24 mouse cellular contexts compared by ENCODE assay signal in genomic region chr3:58881016-58881415, GRCm38 (mm10). TPM values are rescaled to one million over a fixed set of nuclear protein-coding genes. Genes with fewer than 3 reads are reported as not detected.
DNase-seq lines count a peak whose midpoint lies in the region; ATAC-seq lines count a peak whose summit lies in the region.
"Had no signal": no experiment of that assay in that cellular context is flagged by ENCODE, and none has a peak within 500 bp of the region (broad histone marks: within the 10 kb centered on the region; RNA-seq: fewer than 3 reads in every experiment).

No protein-coding gene starts in this region.

- H3K9ac ChIP-seq in forebrain, embryonic 11.5 days (ENCODE audit: low read length), result no peak overlapping the region
- no peak overlapping the region for H3K9ac ChIP-seq in forebrain, embryonic 15.5 days (replicated peaks)
- H3K9ac ChIP-seq in neural tube, embryonic 11.5 days (ENCODE audit: low read length), result no peak overlapping the region
- H3K9ac ChIP-seq in neural tube, embryonic 15.5 days (replicated peaks), result no peak overlapping the region
- H3K9ac ChIP-seq: embryonic facial prominence, embryonic 13.5 days; forebrain, postnatal 0 days; heart, embryonic 12.5 days; hindbrain, embryonic 15.5 days had no signal

- H3K36me3 ChIP-seq in forebrain, embryonic 11.5 days (ENCODE audit: control insufficient read depth, insufficient read depth, low read length), result no peaks in the 10 kb centered on the region
- H3K36me3 ChIP-seq in forebrain, embryonic 15.5 days, result no peaks in the 10 kb centered on the region
- no peaks in the 10 kb centered on the region for H3K36me3 ChIP-seq in neural tube, embryonic 11.5 days (ENCODE audit: control insufficient read depth, insufficient read depth, low read length)
- H3K36me3 ChIP-seq in neural tube, embryonic 15.5 days, result no peaks in the 10 kb centered on the region
- H3K36me3 ChIP-seq: embryonic facial prominence, embryonic 13.5 days; heart, embryonic 12.5 days; hindbrain, embryonic 10.5 days; hindbrain, embryonic 15.5 days had no signal

- H3K27me3 ChIP-seq in forebrain, embryonic 11.5 days (ENCODE audit: control insufficient read depth, insufficient read depth, low read length), result no peaks in the 10 kb centered on the region
- no peaks in the 10 kb centered on the region for H3K27me3 ChIP-seq in forebrain, embryonic 15.5 days
- H3K27me3 ChIP-seq in neural tube, embryonic 11.5 days (ENCODE audit: control insufficient read depth, insufficient read depth, low read length), result no peaks in the 10 kb centered on the region
- no peaks in the 10 kb centered on the region for H3K27me3 ChIP-seq in neural tube, embryonic 15.5 days (replicated peaks)
- H3K27me3 ChIP-seq: embryonic facial prominence, embryonic 13.5 days; heart, embryonic 12.5 days; hindbrain, embryonic 15.5 days had no signal

- no peaks in the 10 kb centered on the region for H3K9me3 ChIP-seq in forebrain, embryonic 11.5 days (ENCODE audit: control insufficient read depth, low read length)
- H3K9me3 ChIP-seq in forebrain, embryonic 15.5 days, result no peaks in the 10 kb centered on the region
- no peaks in the 10 kb centered on the region for H3K9me3 ChIP-seq in neural tube, embryonic 11.5 days (ENCODE audit: control insufficient read depth, low read length)
- no peaks in the 10 kb centered on the region for H3K9me3 ChIP-seq in neural tube, embryonic 15.5 days (replicated peaks)
- H3K9me3 ChIP-seq: embryonic facial prominence, embryonic 13.5 days; heart, embryonic 12.5 days; hindbrain, embryonic 10.5 days; hindbrain, embryonic 15.5 days had no signal

- H3K4me1 ChIP-seq in forebrain, embryonic 11.5 days (replicated peaks; ENCODE audit: control insufficient read depth, insufficient read depth, low read length), result peaks cover 5% of the 10 kb centered on the region
- peaks cover 12% of the 10 kb centered on the region; the same call in 1 of the 2 replicates for H3K4me1 ChIP-seq in forebrain, embryonic 15.5 days
- H3K4me1 ChIP-seq in neural tube, embryonic 11.5 days (ENCODE audit: control insufficient read depth, insufficient read depth, low read length), result peaks cover 7% of the 10 kb centered on the region; the same call in 1 of the 2 replicates
- peaks cover 6% of the 10 kb centered on the region for H3K4me1 ChIP-seq in neural tube, embryonic 15.5 days

- 0 out of 2 replicates have a peak, but pooled peaks have one; percentile 40 for ATAC-seq in forebrain, embryonic 11.5 days (replicated peaks; ENCODE audit: low FRiP score)
- ATAC-seq in forebrain, embryonic 15.5 days (replicated peaks), result no peak
- ATAC-seq in neural tube, embryonic 11.5 days (ENCODE audit: insufficient read depth, low FRiP score, low TSS enrichment), result 0 out of 2 replicates have a peak, but pooled peaks have one; percentile 23
- ATAC-seq in neural tube, embryonic 15.5 days (ENCODE audit: low FRiP score), result no peak
- ATAC-seq: forebrain, postnatal 0 days; inflammation-experienced regulatory T-cells, adult 6 months; intestine, postnatal 0 days had no signal

- WGBS in forebrain, embryonic 11.5 days, result 21% methylated on average over 1 of the region's 1 CpGs
- WGBS in forebrain, embryonic 15.5 days, result 32% methylated on average over 1 of the region's 1 CpGs
- 50% methylated on average over 1 of the region's 1 CpGs for WGBS in neural tube, embryonic 11.5 days
- 19% methylated on average over 1 of the region's 1 CpGs for WGBS in neural tube, embryonic 15.5 days

- no peak overlapping the region for H3K27ac ChIP-seq in forebrain, embryonic 11.5 days (ENCODE audit: low read depth, low read length)
- H3K27ac ChIP-seq in forebrain, embryonic 15.5 days (replicated peaks), result no peak overlapping the region
- H3K27ac ChIP-seq in neural tube, embryonic 11.5 days (ENCODE audit: low read depth, low read length), result no peak overlapping the region
- H3K27ac ChIP-seq in neural tube, embryonic 15.5 days (replicated peaks), result no peak overlapping the region
- H3K27ac ChIP-seq: embryonic facial prominence, embryonic 13.5 days; hindbrain, embryonic 15.5 days had no signal

- DNase-seq in forebrain, embryonic 11.5 days (ENCODE audit: low spot score), result no peak
- no peak for DNase-seq in neural tube, embryonic 11.5 days (ENCODE audit: low spot score)
- peak; percentile 90 for DNase-seq in retina, embryonic 14.5 days (ENCODE audit: low spot score)
- DNase-seq in adrenal gland, adult 2 months, result no peak
- DNase-seq: adrenal gland, postnatal 10 days; cerebellum, adult 11-12 months; cerebellum, adult 9-10 months; cerebellum, postnatal 25 days; forebrain, postnatal 0 days; gastrocnemius, postnatal 14 days had no signal

- H3K4me3 ChIP-seq in forebrain, embryonic 11.5 days (ENCODE audit: low read depth, low read length), result no peak overlapping the region
- H3K4me3 ChIP-seq in forebrain, embryonic 15.5 days, result no peak overlapping the region
- no peak overlapping the region for H3K4me3 ChIP-seq in neural tube, embryonic 11.5 days (ENCODE audit: low read depth, low read length)
- no peak overlapping the region for H3K4me3 ChIP-seq in neural tube, embryonic 15.5 days (replicated peaks)
- H3K4me3 ChIP-seq: embryonic facial prominence, embryonic 13.5 days; heart, embryonic 12.5 days; hindbrain, embryonic 10.5 days; hindbrain, embryonic 15.5 days had no signal

- H3K4me2 ChIP-seq in forebrain, embryonic 11.5 days (ENCODE audit: low read depth, low read length, severe bottlenecking), result no peak overlapping the region
- H3K4me2 ChIP-seq in forebrain, embryonic 15.5 days (replicated peaks), result no peak overlapping the region
- H3K4me2 ChIP-seq in neural tube, embryonic 11.5 days (ENCODE audit: low read depth), result no peak overlapping the region
- no peak overlapping the region for H3K4me2 ChIP-seq in neural tube, embryonic 15.5 days
- H3K4me2 ChIP-seq: embryonic facial prominence, embryonic 13.5 days; heart, embryonic 12.5 days; hindbrain, embryonic 15.5 days had no signal

RNA-seq across cellular contexts. Expression of gene Clrn1, which starts 4.1 kb away (rescaled TPM):
- 0.13 TPM in 1 of 2 replicates, not detected in the other for polyA plus RNA-seq in forebrain, embryonic 11.5 days (2014; fragmentation: Nextera tagmentation; extraction: Ambion mirVana)
- polyA plus RNA-seq in forebrain, embryonic 15.5 days (2015; fragmentation: Nextera tagmentation; extraction: Ambion mirVana), result 1.4 and 1.6 TPM in 2 replicates
- polyA plus RNA-seq in neural tube, embryonic 11.5 days (2014; fragmentation: Nextera tagmentation; extraction: Ambion mirVana), result 0.19 and 0.42 TPM in 2 replicates
- polyA plus RNA-seq in neural tube, embryonic 15.5 days (2015; fragmentation: Nextera tagmentation; extraction: Ambion mirVana), result 1.2 and 2.6 TPM in 2 replicates
- total RNA-seq in adrenal gland, adult 2 months (2021), result not detected
- polyA plus RNA-seq in adrenal gland, adult 2 months (2012; rRNA removed), result not detected in 2 replicates
- total RNA-seq: adrenal gland, postnatal 10 days; adrenal gland, postnatal 4 days; gastrocnemius, adult 18-20 months; gastrocnemius, postnatal 14 days; granulocyte monocyte progenitor cell, adult 5-6 weeks; heart, adult 8-10 months; heart, postnatal 25 days had no signal
- polyA plus RNA-seq: heart, embryonic 12.5 days; inflammation-experienced regulatory T-cells, adult 6 months; intestine, postnatal 0 days had no signal

RNA-seq across cellular contexts. Expression of gene Mindy4b-ps, which starts 58.9 kb away (rescaled TPM):
- 0.08 TPM in 1 of 2 replicates, not detected in the other for polyA plus RNA-seq in forebrain, embryonic 11.5 days (2014; fragmentation: Nextera tagmentation; extraction: Ambion mirVana)
- polyA plus RNA-seq in forebrain, embryonic 15.5 days (2015; fragmentation: Nextera tagmentation; extraction: Ambion mirVana), result 0.17 TPM in 1 of 2 replicates, not detected in the other
- not detected in 2 replicates for polyA plus RNA-seq in neural tube, embryonic 11.5 days (2014; fragmentation: Nextera tagmentation; extraction: Ambion mirVana)
- 0.17 and 0.26 TPM in 2 replicates for polyA plus RNA-seq in neural tube, embryonic 15.5 days (2015; fragmentation: Nextera tagmentation; extraction: Ambion mirVana)
- total RNA-seq in adrenal gland, adult 2 months (2021), result not detected
- polyA plus RNA-seq in adrenal gland, adult 2 months (2012; rRNA removed), result not detected in 2 replicates
- total RNA-seq: adrenal gland, postnatal 10 days; adrenal gland, postnatal 4 days; ES-E14; gastrocnemius, adult 18-20 months; gastrocnemius, postnatal 14 days; granulocyte monocyte progenitor cell, adult 5-6 weeks had no signal
- polyA plus RNA-seq: embryonic facial prominence, embryonic 13.5 days; heart, embryonic 12.5 days; hindbrain, embryonic 10.5 days; hindbrain, embryonic 15.5 days; inflammation-experienced regulatory T-cells, adult 6 months; intestine, postnatal 0 days had no signal

Comparison
In these comparisons a context has a peak if more than half of its experiments do, and no peak if none do; other contexts are left out.
1. ATAC-seq: peak in forebrain, embryonic 11.5 days (single experiment) and neural tube, embryonic 11.5 days (single experiment); none in forebrain, embryonic 15.5 days (single experiment) and neural tube, embryonic 15.5 days (single experiment).